Mouse (Mus musculus): ENCODE measurements at regions not wholly inside any gene's neighbourhood (a gene's known extent, or its start where the extent isn't known, plus 50 kb on each side); places are given as distances from the start of the nearest gene placed in this dataset.

DNA sequence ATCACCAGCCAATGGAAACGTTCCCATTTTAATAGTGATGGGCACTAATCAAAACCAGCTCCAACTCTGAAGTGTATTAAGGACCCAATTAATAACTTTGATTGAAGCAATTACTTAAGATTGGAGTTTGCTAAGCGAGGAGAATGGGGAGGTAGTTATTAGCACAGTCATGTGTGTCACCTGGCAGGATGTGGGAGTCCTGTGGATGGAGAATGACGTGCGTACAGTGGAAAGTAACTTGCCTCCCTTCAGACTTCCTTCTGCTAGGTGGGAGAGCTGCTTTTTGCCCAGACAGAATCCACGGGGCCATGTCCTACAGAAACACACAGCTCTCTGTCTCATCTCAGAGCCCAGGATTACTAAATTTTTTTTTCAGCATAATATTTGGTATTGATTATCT lies 59.9 kb upstream of the Cdh5 start:
- H3K4me3 ChIP-seq, result no peak overlapping the region
- H3K9me3 ChIP-seq, result no peaks in the 10 kb centered on the region
- H3K4me1 ChIP-seq, result no peaks in the 10 kb centered on the region; the same call in 1 of the 2 replicates
- WGBS, result 86% methylated on average over 5 of the region's 5 CpGs
- ATAC-seq (replicated peaks), result no peak
- H3K9ac ChIP-seq, result no peak overlapping the region
- no peaks in the 10 kb centered on the region for H3K36me3 ChIP-seq (replicated peaks)
- H3K27me3 ChIP-seq (replicated peaks), result no peaks in the 10 kb centered on the region; the same call in 1 of the 2 replicates
- H3K4me2 ChIP-seq, result no peak overlapping the region
- H3K27ac ChIP-seq, result no peak overlapping the region

- H3K27ac ChIP-seq, result no peak overlapping the region
- no peaks in the 10 kb centered on the region; the same call in 1 of the 2 replicates for H3K4me1 ChIP-seq
- no peak overlapping the region for H3K9ac ChIP-seq
- no peak overlapping the region for H3K4me2 ChIP-seq
- no peaks in the 10 kb centered on the region for H3K36me3 ChIP-seq (replicated peaks)
- 41% methylated on average over 8 of the region's 8 CpGs for WGBS
- H3K9me3 ChIP-seq, result no peaks in the 10 kb centered on the region
- no peak overlapping the region for H3K4me3 ChIP-seq
- no peaks in the 10 kb centered on the region for H3K27me3 ChIP-seq (replicated peaks)
- no peak for ATAC-seq (replicated peaks)
Observed at GRCm38 (mm10) chr8:104042434-104042833, 59.0 kb upstream of the Cdh5 start.

DNA sequence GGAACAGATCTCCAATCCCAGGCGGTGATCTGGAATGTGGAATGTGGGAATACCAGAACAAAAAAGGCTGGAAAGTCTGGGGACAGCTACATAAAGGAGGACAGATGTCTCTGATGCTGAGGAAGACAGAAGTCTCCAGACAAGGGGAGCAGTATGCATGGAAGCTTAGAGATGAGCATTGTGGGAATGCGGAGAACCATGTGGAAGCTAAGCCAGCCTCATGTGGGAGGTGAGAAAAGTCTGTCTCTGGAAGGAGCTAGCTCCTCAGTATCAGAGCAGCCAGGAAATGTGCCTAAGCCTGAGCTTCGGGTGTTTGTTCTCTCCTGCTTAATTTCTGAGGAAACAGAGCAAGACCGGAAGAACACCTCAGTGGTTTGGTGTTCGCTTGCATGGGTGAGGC lies 53.4 kb upstream of the Cdh5 start:
- Histone ChIP-seq H3K9me3 (no peaks in the 10 kb centered on the region), H3K9ac (no peak overlapping the region), H3K27me3 (replicated peaks) (no peaks in the 10 kb centered on the region), H3K36me3 (replicated peaks) (no peaks in the 10 kb centered on the region), H3K27ac (no peak overlapping the region), H3K4me3 (no peak overlapping the region), H3K4me2 (no peak overlapping the region), H3K4me1 (0 out of 2 replicates have a peak, but pooled peaks cover 3% of the 10 kb centered on the region)
- WGBS, result 82% methylated on average over 5 of the region's 5 CpGs
- no peak for ATAC-seq (replicated peaks)

DNA sequence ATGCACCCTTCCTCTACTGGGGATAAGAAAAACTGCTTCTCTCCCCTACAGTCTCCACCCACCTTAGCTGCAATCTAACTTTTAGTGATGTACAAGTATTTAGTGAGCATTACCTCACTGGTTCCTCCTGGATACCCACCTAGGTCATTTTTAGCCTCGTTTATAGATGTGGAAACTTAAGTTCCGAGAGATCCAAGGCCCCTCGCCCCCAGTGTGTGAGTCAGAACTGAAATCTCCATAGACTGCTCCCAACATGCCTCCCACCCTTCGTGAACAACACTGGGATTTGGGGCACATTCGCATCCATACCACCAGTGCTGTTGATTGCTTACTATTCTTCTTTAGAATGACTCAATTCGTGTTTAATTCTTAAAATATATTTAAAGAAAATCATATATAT lies 52.2 kb upstream of the Cdh5 start:
- H3K27me3 ChIP-seq (replicated peaks), result no peaks in the 10 kb centered on the region
- H3K4me3 ChIP-seq, result no peak overlapping the region
- no peak overlapping the region for H3K27ac ChIP-seq
- H3K4me1 ChIP-seq, result 0 out of 2 replicates have a peak, but pooled peaks cover 3% of the 10 kb centered on the region
- ATAC-seq (replicated peaks), result no peak
- no peaks in the 10 kb centered on the region for H3K36me3 ChIP-seq (replicated peaks)
- H3K9ac ChIP-seq, result no peak overlapping the region
- H3K9me3 ChIP-seq, result no peaks in the 10 kb centered on the region
- no peak overlapping the region for H3K4me2 ChIP-seq
- WGBS, result 89% methylated on average over 6 of the region's 6 CpGs

DNA sequence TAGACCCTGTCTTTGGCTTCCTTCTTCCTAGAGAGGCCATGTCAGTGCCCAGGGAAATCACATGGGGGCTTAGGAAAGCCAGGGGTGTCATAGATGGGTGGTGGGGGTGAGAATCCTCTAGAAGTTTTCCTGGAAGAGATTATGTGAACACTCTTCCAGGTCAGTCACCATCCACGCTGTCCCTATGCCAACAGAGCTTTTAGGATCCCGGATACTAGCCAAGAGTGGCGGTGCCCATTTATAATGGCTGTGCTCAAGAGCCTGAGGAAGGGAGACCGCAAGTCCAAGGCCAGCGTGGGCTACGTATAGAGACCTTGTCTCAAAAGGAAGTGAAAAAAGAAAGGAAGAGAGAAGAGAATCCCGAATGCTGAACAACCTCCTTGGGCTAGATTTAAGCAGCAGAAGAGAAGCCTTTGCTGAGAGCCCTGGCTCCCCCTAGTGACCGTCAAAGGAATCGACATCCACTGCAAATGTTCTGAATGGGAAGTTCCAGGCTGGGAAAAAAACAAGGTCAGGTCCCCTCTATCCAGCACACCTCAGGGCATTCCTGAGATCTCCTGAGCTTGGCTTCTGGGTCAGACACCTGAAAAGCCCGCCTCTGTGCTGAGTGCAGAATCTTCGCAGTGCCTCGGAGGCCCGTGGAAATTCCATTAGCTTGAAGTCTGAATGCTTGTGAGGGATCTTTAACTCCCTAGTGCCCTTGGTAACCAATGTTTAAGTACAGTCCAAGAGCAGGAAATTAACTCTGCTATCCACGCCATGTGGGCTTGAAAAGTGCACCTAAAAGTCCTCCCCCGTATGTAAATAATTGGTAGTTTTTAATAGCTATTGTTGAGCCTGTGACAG lies 50.5 kb upstream of the Cdh5 start:
- Histone ChIP-seq H3K9ac (no peak overlapping the region), H3K27ac (no peak overlapping the region), H3K36me3 (replicated peaks) (no peaks in the 10 kb centered on the region), H3K4me1 (0 out of 2 replicates have a peak, but pooled peaks cover 3% of the 10 kb centered on the region), H3K4me2 (no peak overlapping the region), H3K9me3 (no peaks in the 10 kb centered on the region), H3K27me3 (replicated peaks) (no peaks in the 10 kb centered on the region), H3K4me3 (no peak overlapping the region)
- peak; percentile 58 for ATAC-seq (replicated peaks)
- 28% methylated on average over 15 of the region's 15 CpGs for WGBS

DNA sequence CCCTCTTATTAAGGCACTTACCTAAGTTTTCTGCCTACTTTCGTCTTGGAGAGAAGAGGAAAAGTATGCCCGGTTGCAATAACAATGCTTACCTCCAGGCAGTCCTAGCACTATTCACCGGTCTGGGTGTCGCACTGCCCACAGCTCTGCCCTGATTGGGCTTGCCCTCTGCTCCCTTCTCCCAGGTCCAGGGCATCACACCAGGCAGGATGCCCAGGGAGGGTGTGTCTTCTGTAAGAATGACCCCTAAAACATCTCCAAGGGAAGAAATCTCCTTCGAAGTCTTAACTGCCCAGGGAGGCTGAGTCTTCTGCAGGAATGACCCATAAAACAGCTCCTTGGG lies 49.9 kb upstream of the Cdh5 start:
- Histone ChIP-seq H3K27me3 (replicated peaks) (no peaks in the 10 kb centered on the region), H3K4me1 (0 out of 2 replicates have a peak, but pooled peaks cover 3% of the 10 kb centered on the region), H3K27ac (no peak overlapping the region), H3K4me2 (no peak overlapping the region), H3K9ac (no peak overlapping the region), H3K36me3 (replicated peaks) (no peaks in the 10 kb centered on the region), H3K4me3 (no peak overlapping the region), H3K9me3 (no peaks in the 10 kb centered on the region)
- WGBS, result 51% methylated on average over 5 of the region's 5 CpGs
- peak; percentile 72; the same call in 1 of the 2 replicates for ATAC-seq (replicated peaks)
